Mouse (Mus musculus): ENCODE measurements around the gene Thra.
"Not testable (repeated sequence)": the region's sequence is repeated elsewhere in the genome, so short reads cannot be mapped to it uniquely, and the experiment has no call there.

The Thra gene

DNA sequence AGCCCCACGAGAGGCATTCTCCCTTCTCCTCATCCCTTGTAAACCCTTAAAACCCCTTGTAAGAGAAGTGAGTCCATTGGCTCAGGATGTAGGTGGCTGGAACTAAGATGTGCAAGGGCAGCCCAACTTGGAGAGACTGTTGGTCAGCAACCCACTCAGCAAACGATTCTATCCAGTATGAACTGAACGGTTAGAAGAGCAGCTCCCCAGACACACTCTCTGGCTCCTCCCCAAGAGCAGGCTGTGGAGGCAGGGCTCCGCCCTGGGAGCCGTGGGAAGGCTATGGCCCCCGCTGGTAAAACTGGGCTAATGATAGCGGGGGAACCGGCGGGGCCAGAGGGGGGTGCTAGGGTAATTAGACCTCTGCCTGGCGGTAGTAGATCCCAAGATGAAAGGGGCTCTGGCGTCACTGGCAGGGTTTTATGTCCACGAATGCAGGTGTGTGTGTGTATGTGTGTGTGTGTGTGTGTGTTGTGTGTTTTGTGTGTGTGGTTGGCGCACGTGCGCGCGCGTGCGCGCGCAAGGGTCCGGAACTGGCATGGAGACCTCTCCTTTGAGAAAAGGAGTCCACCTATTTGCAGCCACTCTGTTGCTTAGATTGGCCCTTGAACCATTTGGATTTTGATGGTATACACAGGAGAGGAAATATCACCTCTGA lies at the start of gene Thra:
Thra (plus strand) TSS at position 246 of the 658 bp plus-strand sequence.
- DNase-seq = peak in 1 of 2 experiments; percentile 53

- DNase-seq = no peak
Observed at GRCm38 (mm10) chr11:98693201-98693600, 47.2 kb upstream of the Thra start.

GRCm38 (mm10) chr11:98693746-98694145 lies 46.7 kb upstream of the Thra start:
- DNase-seq = no peak

- no peak for DNase-seq
Observed at GRCm38 (mm10) chr11:98694301-98694700, 46.1 kb upstream of the Thra start.

DNA sequence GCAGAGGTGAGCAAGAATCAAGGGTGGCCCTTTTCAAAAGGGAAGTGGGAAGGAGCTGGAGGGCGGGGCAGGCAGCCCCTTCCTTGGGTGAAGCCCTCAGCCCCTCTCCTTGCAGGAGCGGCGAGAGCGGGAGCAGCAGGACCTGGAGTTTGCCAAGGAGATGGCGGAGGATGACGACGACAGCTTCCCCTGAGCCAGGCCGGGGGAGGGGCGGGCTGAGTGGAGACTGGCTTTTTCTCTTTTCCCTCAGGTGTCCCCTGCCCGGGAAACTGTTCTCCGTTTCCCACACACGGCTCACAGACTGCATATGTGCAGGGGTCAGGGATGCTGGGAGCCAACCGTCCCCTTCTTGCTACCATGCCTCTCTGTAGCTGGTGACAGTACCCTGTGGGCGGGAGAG lies 45.0 kb upstream of the Thra start:
- no peak for DNase-seq

GRCm38 (mm10) chr11:98696454-98697216 lies 43.8 kb upstream of the Thra start:
- no peak for DNase-seq

- DNase-seq = no peak
Observed at GRCm38 (mm10) chr11:98697225-98697624, 43.2 kb upstream of the Thra start.

DNA sequence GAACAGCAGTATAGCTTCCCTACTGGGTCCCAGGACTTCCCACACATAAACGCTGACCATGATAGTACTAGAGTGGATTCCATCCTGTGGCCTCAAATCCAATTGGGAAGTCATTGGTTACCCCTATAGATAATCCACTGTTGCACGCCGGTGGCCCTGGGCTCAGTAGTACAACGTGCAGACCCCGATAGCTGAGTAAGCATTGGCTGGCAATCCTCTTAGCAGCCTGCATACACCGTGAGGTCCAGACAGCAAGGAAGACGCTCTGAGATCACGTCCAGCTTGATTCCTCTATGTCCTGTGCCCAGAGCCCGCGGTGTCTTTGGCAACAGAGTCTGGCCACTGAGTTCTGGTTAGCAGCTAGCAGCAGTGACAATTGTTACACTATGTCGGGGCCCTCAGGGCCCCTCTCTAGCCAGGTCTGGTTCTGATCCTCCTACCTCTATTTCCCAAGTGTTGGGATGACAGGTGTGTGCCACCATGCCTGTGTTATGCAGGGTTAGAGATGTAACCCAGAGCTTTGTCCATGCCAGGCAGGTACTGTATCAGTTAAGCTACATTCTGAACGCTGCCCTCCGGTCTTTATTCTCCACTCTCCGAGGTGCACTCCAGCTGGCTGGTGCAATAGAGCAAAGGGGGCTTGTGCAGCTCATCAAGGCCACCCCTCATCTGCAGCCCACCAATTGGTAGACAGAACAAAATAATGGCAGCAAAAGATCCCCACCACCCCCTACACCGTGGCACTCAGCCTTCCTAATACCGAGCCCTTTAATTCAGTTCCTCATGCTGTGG lies 41.4 kb upstream of the Thra start:
- no peak for DNase-seq

DNA sequence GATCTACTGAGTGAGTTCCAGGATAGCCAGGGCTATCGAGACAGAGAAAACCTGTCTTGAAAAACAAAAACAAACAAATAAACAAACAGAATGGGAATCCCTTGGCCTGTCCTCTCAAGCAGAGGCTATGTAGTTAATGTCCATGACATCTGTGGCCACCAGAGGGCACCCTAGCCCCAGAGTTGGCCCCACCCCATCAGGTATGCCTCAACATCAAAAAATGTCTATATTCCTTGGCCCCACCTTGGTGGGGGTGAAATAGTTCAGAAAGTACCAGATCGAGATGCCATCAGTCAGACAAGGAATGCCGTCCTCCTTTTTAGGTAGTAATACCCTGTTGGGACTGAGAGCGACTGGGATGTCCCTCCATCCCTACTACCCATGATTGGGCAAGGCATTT lies 40.5 kb upstream of the Thra start:
- DNase-seq = peak; percentile 67 to 87

DNA sequence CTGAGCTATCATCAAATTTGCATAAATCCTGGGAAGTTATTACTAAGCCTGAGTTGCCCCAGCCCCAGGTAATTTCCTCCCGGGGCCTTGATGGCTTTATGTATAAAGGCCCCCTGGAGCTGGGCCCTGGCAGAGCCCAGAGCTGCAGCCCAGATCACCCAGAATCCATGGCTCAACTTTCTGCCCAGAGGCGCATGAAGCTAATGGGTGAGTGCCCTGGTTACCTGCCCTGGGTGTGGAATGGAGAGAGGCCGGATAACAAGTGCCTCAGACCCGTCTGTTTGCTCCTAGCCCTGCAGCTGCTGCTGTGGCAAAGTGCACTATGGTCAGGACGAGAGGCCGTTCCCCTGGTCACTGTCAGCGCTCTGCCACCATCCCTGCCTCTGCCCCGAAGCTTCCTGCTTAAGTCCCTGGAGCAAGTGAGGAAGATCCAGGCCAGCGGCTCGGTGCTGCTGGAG lies 39.2 kb upstream of the Thra start, which contains the start of gene Csf3:
Csf3 (plus strand) TSS at position 51 of the 458 bp plus-strand sequence.
- no peak for DNase-seq

DNA sequence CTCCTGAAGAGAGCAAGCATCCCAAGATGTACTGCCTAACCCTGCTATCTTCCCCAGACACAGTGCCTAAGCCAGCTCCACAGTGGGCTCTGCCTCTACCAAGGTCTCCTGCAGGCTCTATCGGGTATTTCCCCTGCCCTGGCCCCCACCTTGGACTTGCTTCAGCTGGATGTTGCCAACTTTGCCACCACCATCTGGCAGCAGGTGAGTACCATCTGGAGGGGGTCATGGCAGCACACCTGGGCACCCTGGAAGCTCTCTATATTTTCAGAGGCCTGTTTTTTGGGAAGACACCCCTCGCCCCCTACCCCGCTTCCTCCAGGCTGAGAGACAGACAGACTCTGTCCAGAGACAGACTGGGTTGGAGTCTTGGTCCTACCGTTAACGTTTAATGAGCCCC lies 38.1 kb upstream of the Thra start:
- DNase-seq = no peak

GRCm38 (mm10) chr11:98705021-98705420 lies 35.4 kb upstream of the Thra start:
- no peak for DNase-seq

DNA sequence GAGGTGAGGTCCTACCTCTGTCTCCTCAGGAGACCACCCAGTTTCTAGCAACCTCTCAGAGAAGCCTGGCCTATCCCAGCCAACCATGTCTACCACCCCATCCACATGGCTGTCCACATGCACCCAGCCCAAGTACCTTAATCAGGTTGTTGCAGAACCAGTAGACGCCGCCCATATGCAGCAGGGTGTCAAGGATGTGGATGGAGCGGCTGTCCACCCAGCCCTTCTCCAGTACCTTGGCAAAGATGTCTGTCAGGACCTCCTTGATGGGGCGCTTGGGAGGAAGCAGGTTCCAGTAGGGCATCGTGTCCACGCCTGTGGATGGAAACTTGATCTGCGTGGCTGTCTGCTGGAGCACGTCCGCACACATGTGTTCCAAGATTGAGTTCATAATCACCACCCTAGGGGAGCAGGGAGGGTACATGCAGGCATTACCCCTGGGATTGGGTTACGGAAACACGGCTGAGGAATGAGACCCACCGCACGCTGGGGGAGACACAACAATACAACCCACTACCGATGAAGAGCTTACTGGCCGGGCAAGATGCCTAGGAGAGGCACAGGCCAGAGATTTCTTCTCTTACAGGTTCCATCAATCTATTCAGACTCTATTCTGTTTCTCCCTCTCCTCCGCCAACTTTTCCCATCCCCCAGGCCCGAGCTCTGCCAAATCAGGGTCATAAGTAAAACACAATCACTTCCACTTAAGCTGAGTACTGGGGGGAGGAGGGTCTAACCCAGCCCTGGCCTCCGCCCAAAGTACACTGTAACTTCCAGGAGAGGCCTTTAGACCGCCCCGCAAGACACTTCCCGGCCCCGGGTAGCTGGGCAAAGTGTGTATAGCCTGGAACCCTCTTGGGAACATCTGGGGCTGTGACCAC lies 32.8 kb upstream of the Thra start:
- peak; percentile 54 to 68 for DNase-seq

GRCm38 (mm10) chr11:98708282-98708956 lies 32.0 kb upstream of the Thra start:
- DNase-seq = peak in 1 of 2 experiments; percentile 67

DNA sequence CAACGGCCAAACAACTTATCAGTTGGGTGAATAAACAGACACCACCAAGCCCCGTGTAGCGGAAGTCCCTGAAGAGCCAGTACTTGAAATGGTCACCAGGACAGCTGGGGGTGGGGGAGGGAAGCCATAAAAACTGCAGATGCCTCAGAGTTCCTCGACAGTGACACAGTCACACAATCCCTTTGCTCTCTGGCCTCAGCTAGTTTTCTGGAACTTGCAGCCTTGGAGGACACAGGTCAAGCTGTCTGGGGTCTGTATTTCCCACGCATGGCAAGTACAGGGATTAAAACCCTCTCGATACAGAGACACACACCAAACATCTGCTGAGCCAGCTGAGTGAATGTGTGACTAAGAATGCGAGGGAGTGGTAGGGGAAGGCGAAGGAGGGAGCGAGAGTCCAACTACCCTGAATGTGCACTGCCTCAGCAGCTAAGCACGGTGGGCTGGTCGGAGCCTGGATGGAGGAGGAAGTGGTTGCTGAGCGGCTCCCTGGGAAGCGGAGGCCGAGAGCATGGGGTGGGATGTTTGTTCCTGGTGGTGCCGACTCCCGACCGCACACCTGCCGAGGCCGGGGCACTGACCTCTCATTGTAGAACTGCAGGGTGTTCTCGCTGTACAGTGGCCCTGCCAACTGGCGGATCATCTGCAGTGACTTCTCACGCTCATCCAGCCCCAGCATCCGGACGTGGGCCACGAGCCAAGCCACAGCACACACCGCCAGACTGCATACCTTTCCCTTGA lies 31.3 kb upstream of the Thra start:
- DNase-seq = peak; percentile 76 to 84

DNA sequence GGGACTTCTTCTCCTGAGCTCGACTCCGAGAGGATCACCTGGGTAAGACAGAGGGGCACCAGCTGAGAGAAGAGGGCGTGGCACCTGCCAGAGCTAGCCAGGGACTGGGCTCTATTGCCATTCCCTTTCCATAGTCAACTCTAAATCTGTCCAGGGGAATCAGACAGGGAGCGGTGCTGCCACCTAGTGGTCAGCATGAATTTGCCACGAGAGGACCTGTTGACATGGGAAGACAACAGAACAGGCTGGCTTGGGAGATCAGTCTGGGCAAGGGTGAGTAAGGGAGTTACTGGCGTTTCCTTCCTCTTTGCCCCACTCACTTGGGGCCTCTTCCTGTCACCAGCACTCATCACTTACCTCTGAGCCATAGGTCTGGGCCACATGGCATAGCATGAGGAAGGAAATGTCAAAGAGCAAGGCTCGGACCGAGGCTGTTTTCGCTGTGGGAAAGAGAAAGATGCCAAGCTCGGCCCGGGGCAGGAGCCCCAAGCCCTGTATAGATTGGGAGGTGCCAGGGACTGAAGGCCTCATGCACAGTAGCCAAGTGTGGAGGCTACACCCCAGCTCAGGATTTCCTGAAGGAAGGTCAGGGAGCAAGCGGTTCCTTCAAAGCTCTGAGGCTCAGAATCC lies 29.9 kb upstream of the Thra start:
- DNase-seq = peak; percentile 78 to 88

DNA sequence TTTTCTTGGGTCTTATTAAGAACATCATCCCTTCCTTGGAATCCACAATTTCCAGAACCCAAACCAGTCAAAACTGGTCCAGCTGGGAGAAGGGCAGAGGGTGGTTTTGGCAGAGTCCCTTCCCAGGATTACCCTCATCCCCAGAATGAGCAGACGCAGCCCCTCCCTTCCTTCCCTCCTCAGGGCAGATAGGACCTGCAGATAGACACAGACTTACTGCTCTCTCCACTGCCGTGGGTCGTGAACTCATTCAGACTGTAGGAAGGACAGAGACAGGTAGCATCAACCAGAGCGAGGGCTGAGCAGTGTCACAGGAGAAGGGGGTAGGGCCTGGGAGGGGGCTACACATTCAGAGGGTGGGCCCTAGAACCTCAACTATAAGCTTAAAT lies 29.4 kb upstream of the Thra start:
- DNase-seq = no peak

GRCm38 (mm10) chr11:98712009-98712408 lies 28.4 kb upstream of the Thra start:
- not testable (repeated sequence) for DNase-seq

DNA sequence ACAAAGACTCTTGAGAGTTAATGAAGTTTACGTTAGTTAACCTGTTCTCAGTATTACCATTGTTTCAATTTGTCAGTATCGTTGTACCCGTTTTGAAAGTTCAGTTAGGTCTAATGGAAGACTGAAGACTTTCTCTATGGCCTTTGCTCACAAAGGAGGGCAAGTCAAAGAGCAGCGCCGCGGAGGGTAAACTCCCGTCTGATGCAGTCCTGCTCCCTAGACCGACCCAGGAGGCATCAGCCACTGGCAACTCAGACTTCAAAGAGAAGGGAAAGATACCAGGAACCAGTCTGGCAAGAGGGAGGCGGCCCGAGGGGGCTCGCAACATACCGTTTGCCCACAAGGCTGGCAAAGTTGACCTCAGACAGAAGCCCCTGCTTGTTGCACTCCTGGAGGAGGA lies 26.7 kb upstream of the Thra start:
- no peak for DNase-seq

- DNase-seq = no peak
Observed at GRCm38 (mm10) chr11:98715946-98716345, 24.5 kb upstream of the Thra start.

GRCm38 (mm10) chr11:98717904-98718303 lies 22.5 kb upstream of the Thra start:
- DNase-seq = peak; percentile 54 to 68
